Mouse (Mus musculus) lung, postnatal 0 days (tissue): ENCODE measurements at regions not wholly inside any gene's neighbourhood (a gene's known extent, or its start where the extent isn't known, plus 50 kb on each side); places are given as distances from the start of the nearest gene placed in this dataset.
"Not testable (repeated sequence)": the region's sequence is repeated elsewhere in the genome, so short reads cannot be mapped to it uniquely, and the experiment has no call there.

Source experiments
- ATAC-seq: fragments of 200-750 bp; cut with Nextera tagmentation; 2 replicates; pipeline ENCODE4 v1.8.0; 2017; ENCODE audit warnings: moderate library complexity
- DNase-seq: peaks from one replicate; pipeline ENCODE4 v3.0.0-alpha.2; 2016; ENCODE audit warnings: low spot score
- H3K27ac ChIP-seq: fragments of 300-500 bp; sonication (generic); 2 replicates; pipeline ENCODE4 v1.5.1; 2014; ENCODE audit warnings: antibody characterized with exemption, mild to moderate bottlenecking, low read length, mixed read lengths
- H3K27me3 ChIP-seq: fragments of 300-500 bp; sonication (generic); replicated peaks from 2 replicates; pipeline ENCODE4 v1.6.1; 2014; ENCODE audit warnings: low read length, mixed read lengths; ENCODE audit not compliant: insufficient read depth
- H3K36me3 ChIP-seq: fragments of 300-500 bp; sonication (generic); 2 replicates; pipeline ENCODE4 v1.6.1; 2014; ENCODE audit warnings: low read length, mixed read lengths; ENCODE audit not compliant: insufficient read depth
- H3K4me1 ChIP-seq: fragments of 300-500 bp; sonication (generic); 2 replicates; pipeline ENCODE4 v1.6.1; 2014; ENCODE audit warnings: antibody characterized with exemption, low read depth, low read length, mixed read lengths; ENCODE audit not compliant: insufficient read depth
- H3K4me2 ChIP-seq: fragments of 300-500 bp; sonication (generic); replicated peaks from 2 replicates; pipeline ENCODE4 v1.6.1; 2014; ENCODE audit warnings: low read depth, mild to moderate bottlenecking, low read length, moderate library complexity, mixed read lengths
- H3K4me3 ChIP-seq: fragments of 300-500 bp; sonication (generic); 2 replicates; pipeline ENCODE4 v1.5.1; 2014; ENCODE audit warnings: low read depth, low read length
- H3K9ac ChIP-seq: fragments of 300-500 bp; sonication (generic); replicated peaks from 2 replicates; pipeline ENCODE4 v1.6.1; 2014; ENCODE audit warnings: low read depth, mild to moderate bottlenecking
- H3K9me3 ChIP-seq: fragments of 300-500 bp; sonication (generic); 2 replicates; pipeline ENCODE4 v1.6.1; 2016; ENCODE audit warnings: low read length, mixed read lengths
- CTCF ChIP-seq: IDR thresholded peaks from 2 replicates; pipeline ENCODE4 v1.5.1; 2016; ENCODE audit warnings: antibody characterized with exemption, mild to moderate bottlenecking
- EP300 ChIP-seq: IDR thresholded peaks from 2 replicates; pipeline ENCODE4 v1.6.1; 2016; ENCODE audit warnings: antibody characterized with exemption, mild to moderate bottlenecking, control low read depth
- WGBS: fragments of 180-500 bp; shearing (Covaris S2); extraction: QIAGEN DNeasy Blood & Tissue Kit; methylation state at CpG from one replicate; pipeline ENCODE4 v1.1.7; 2014; 5-methylcytosine and 5-hydroxymethylcytosine counted together

DNA sequence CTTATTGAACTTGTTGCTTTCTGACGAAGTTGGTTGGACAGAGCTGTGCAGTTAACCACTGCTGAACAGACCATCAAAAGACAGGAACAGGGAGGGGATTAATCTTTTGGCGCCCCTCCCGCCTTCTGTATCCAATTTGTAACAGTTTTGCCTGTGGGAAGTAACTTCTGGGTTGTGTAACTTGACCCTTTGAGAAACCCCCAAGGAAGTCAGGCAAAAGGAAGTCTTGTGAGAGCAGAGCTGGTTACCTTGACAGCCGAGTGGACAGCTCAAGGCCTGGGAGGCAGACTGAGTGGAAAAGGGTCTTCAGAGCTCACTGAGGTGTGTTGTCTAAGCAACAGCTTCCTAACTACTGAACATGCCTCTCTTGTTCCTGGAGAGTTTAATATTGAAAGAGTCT is 75.8 kb upstream of the Hao2 start:
- WGBS: 18% methylated on average over 4 of the region's 4 CpGs
- Histone ChIP-seq H3K4me2 (no peak overlapping the region), H3K4me3 (no peak overlapping the region), H3K9me3 (no peaks in the 10 kb centered on the region), H3K4me1 (no peaks in the 10 kb centered on the region), H3K36me3 (no peaks in the 10 kb centered on the region), H3K9ac (no peak overlapping the region), H3K27me3 (no peaks in the 10 kb centered on the region), H3K27ac (no peak overlapping the region)
- no peak for ATAC-seq
- TF ChIP-seq EP300 (no peak), CTCF (no peak)
- no peak for DNase-seq

DNA sequence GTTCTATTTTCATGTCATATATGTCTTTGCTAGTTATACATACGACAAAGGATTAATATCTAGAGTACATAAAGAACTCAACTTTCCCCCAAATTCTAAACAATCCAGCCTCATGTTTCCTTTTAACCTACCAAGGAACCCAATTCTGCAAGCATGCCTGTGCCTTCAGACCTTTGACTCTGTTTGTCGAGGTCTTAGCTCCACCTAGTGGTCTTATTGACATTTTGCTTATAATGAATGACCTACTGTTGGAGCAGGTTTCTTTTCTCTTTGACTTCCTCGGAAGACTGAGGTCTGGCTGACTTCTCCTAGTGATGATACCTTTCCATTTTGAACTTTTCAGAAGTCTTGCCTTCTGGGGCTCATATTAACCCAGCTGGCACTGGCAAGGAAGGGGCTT is 82.7 kb upstream of the Hao2 start:
- H3K4me2 ChIP-seq: no peak overlapping the region
- no peak for ATAC-seq
- H3K27ac ChIP-seq: no peak overlapping the region
- DNase-seq: peak; percentile 62
- H3K4me3 ChIP-seq: no peak overlapping the region
- 4% methylated on average over 3 of the region's 3 CpGs for WGBS
- H3K4me1 ChIP-seq: no peaks in the 10 kb centered on the region
- no peak overlapping the region for H3K9ac ChIP-seq
- no peaks in the 10 kb centered on the region for H3K9me3 ChIP-seq
- TF ChIP-seq EP300: no peak
- TF ChIP-seq CTCF: peak; percentile 62
- no peaks in the 10 kb centered on the region for H3K27me3 ChIP-seq
- no peaks in the 10 kb centered on the region for H3K36me3 ChIP-seq

DNA sequence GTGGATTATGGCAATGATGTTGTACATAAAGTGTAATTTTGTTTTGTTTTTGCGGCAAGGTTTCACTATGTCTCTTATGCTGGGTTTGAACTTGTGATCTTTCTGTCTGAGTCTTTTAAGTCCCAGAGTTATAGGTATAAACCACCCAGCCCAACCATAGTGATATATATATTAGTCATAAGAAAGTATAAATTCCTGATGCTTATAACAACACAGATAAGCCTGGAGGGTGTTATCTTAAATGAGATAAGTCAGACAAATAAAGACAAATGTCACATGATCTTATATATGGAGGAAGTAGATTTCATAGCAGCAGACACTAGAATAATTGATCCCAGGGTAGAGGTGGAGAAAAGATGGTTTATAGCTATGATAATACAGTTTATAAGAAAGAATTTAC is 89.7 kb upstream of the Hao2 start:
- TF ChIP-seq CTCF (no peak), EP300 (no peak)
- no peaks in the 10 kb centered on the region for H3K36me3 ChIP-seq
- H3K27ac ChIP-seq: no peak overlapping the region
- no peak overlapping the region for H3K9ac ChIP-seq
- H3K4me2 ChIP-seq: no peak overlapping the region
- DNase-seq (no peak), ATAC-seq (no peak)
- 100% methylated on average over 1 of the region's 1 CpGs for WGBS
- H3K4me1 ChIP-seq: no peaks in the 10 kb centered on the region
- no peaks in the 10 kb centered on the region for H3K27me3 ChIP-seq
- no peaks in the 10 kb centered on the region for H3K9me3 ChIP-seq
- H3K4me3 ChIP-seq: no peak overlapping the region

DNA sequence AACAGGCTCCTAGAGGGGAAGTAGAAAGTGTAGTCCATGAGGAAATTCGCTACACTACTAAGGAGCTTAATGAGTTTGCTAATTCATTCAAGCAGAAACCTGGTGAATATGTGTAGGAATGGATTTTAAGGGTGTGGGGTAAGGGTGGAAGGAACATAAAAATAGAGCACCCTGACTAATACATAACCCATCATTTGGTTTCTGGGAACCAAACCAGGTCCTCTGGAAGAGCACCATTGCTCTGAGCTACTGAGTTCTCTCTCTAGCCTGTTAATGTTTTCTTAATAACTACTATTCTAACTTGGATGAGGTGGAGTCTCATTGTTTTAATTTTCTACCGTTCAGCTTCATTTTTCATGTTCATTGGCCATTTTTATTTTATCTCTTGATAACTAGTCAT is 94.2 kb upstream of the Hao2 start:
- H3K4me3 ChIP-seq, H3K27me3 ChIP-seq, H3K36me3 ChIP-seq, H3K4me2 ChIP-seq, ATAC-seq, H3K9me3 ChIP-seq, H3K9ac ChIP-seq, DNase-seq, H3K4me1 ChIP-seq, H3K27ac ChIP-seq: not testable (repeated sequence)
- 60% methylated on average over 2 of the region's 2 CpGs for WGBS

DNA sequence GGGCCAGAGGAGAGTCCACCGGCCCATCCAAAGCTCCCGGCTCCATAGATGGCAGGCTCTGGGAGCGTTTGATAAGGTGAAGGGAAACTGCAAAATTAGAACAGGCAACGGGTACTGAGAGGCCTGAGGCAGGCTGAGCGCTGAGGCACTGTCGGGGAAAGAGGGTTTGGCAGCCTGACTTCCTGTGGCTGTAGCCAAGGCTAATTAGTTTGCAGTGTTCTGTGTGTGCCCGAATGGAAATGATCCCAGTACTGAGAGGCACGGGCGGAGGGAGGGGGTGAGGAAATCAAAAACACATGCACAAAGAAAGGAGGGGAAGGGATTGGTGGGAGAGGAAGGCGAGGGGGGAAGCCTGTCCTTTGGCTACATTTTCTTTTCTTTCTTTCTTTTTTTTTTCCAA is 97.8 kb upstream of the Hao2 start:
- ATAC-seq: no peak
- no peaks in the 10 kb centered on the region for H3K4me1 ChIP-seq
- no peak for DNase-seq
- H3K27ac ChIP-seq: no peak overlapping the region
- H3K27me3 ChIP-seq: no peaks in the 10 kb centered on the region
- WGBS: 26% methylated on average over 10 of the region's 10 CpGs
- H3K9ac ChIP-seq: no peak overlapping the region
- no peak for TF ChIP-seq EP300
- no peak for TF ChIP-seq CTCF
- no peaks in the 10 kb centered on the region for H3K9me3 ChIP-seq
- no peaks in the 10 kb centered on the region for H3K36me3 ChIP-seq
- H3K4me3 ChIP-seq: no peak overlapping the region
- H3K4me2 ChIP-seq: no peak overlapping the region

DNA sequence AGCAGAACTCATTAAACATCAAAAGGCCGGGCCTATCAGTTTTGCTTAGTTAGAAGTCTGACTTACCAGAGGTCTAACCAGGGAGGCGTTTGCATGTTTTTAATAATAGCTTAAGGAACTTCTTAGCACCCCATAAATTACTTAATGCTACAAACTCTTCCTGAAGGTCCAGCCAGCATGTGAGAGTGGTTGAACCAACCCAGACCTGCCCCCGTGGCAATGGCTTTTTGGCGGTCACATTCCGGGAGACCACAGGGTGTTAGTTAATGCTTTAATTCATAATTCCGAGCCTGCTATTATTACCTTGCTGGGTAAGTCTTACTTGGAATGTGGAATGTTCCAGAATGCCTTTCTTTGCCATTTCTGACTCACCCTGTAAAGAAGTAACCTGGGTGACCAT is 98.2 kb upstream of the Hao2 start:
- TF ChIP-seq EP300 (no peak), CTCF (no peak)
- Histone ChIP-seq H3K9me3 (no peaks in the 10 kb centered on the region), H3K4me2 (no peak overlapping the region), H3K27ac (no peak overlapping the region), H3K27me3 (no peaks in the 10 kb centered on the region), H3K36me3 (no peaks in the 10 kb centered on the region), H3K4me3 (no peak overlapping the region), H3K9ac (no peak overlapping the region), H3K4me1 (no peaks in the 10 kb centered on the region)
- DNase-seq (no peak), ATAC-seq (no peak)
- WGBS: 52% methylated on average over 6 of the region's 6 CpGs

DNA sequence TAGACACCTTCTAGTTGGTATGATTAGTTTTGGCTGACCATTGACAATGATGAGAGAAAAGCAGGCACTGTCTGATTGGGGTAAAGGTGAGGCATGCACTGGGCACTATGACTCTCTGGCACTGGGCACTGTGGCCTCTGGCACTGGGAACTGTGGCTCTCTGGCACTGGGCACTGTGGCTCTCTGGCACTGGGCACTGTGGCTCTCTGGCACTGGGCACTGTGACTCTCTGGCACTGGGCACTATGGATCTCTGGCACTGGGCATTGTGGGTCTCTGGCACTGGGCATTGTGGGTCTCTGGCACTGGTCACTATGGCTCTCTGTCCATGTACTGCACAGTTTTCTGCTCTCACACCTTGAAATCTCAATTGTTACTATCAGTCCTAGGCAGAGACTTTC is 101.0 kb upstream of the Hao2 start:
- ATAC-seq: no peak
- Histone ChIP-seq H3K4me2 (no peak overlapping the region), H3K27ac (no peak overlapping the region), H3K9me3 (no peaks in the 10 kb centered on the region), H3K9ac (no peak overlapping the region), H3K4me1 (no peaks in the 10 kb centered on the region), H3K36me3 (no peaks in the 10 kb centered on the region), H3K4me3 (no peak overlapping the region), H3K27me3 (no peaks in the 10 kb centered on the region)
- DNase-seq: no peak
- TF ChIP-seq EP300: no peak
- TF ChIP-seq CTCF: no peak
